Mouse (Mus musculus): Measurements from ENCODE around the gene Taf3.

Gene Taf3

GRCm38 (mm10) chr2:10048461-10048860 lies at the start of gene Taf3:
Gene Taf3, minus strand, starts transcription at chr2:10048596.
- peak; percentile 92 for DNase-seq (ENCODE audit: low spot score)

- DNase-seq (ENCODE audit: low spot score): no peak
Measured at GRCm38 (mm10) chr2:10094327-10095100, 46.1 kb upstream of the Taf3 start.

GRCm38 (mm10) chr2:10087256-10087850 lies 39.0 kb upstream of the Taf3 start:
- DNase-seq (ENCODE audit: low spot score): no peak

GRCm38 (mm10) chr2:10082737-10083136 lies 34.3 kb upstream of the Taf3 start:
- DNase-seq (ENCODE audit: low spot score): no peak

- no peak for DNase-seq (ENCODE audit: low spot score)
Measured at GRCm38 (mm10) chr2:10081453-10082080, 33.2 kb upstream of the Taf3 start.

- peak; percentile 96 for DNase-seq (ENCODE audit: low spot score)
Measured at GRCm38 (mm10) chr2:10080310-10081010, 32.1 kb upstream of the Taf3 start, which contains the start of the genes Atp5c1 and Kin. Gene Atp5c1, minus strand, starts transcription at chr2:10080510. Gene Kin, plus strand, starts transcription at chr2:10080593.

- no peak for DNase-seq (ENCODE audit: low spot score)
Measured at GRCm38 (mm10) chr2:10079745-10080309, 31.4 kb upstream of the Taf3 start.

- no peak for DNase-seq (ENCODE audit: low spot score)
Measured at GRCm38 (mm10) chr2:10076675-10077074, 28.3 kb upstream of the Taf3 start.

- DNase-seq (ENCODE audit: low spot score): no peak
Measured at GRCm38 (mm10) chr2:10074470-10074869, 26.1 kb upstream of the Taf3 start.

- DNase-seq (ENCODE audit: low spot score): no peak
Measured at GRCm38 (mm10) chr2:10071751-10072150, 23.4 kb upstream of the Taf3 start.

GRCm38 (mm10) chr2:10058836-10059235 lies 10.4 kb upstream of the Taf3 start:
- no peak for DNase-seq (ENCODE audit: low spot score)

GRCm38 (mm10) chr2:10051996-10052395 lies 3.6 kb upstream of the Taf3 start:
- no peak for DNase-seq (ENCODE audit: low spot score)

GRCm38 (mm10) chr2:10050878-10051277 lies 2.5 kb upstream of the Taf3 start:
- DNase-seq (ENCODE audit: low spot score): no peak

GRCm38 (mm10) chr2:10049456-10049855 lies 1.1 kb upstream of the Taf3 start:
- no peak for DNase-seq (ENCODE audit: low spot score)

GRCm38 (mm10) chr2:10047758-10048436 lies 499 bp downstream of the Taf3 start:
- DNase-seq (ENCODE audit: low spot score): peak; percentile 23

GRCm38 (mm10) chr2:10034976-10035375 lies 13.4 kb downstream of the Taf3 start:
- DNase-seq (ENCODE audit: low spot score): no peak

- no peak for DNase-seq (ENCODE audit: low spot score)
Measured at GRCm38 (mm10) chr2:10033684-10034083, 14.7 kb downstream of the Taf3 start.

GRCm38 (mm10) chr2:10029755-10030154 lies 18.6 kb downstream of the Taf3 start:
- DNase-seq (ENCODE audit: low spot score): no peak

GRCm38 (mm10) chr2:10024264-10024663 lies 24.1 kb downstream of the Taf3 start:
- DNase-seq (ENCODE audit: low spot score): no peak

GRCm38 (mm10) chr2:10021296-10021695 lies 27.1 kb downstream of the Taf3 start:
- DNase-seq (ENCODE audit: low spot score): no peak

- no peak for DNase-seq (ENCODE audit: low spot score)
Measured at GRCm38 (mm10) chr2:10014951-10015635, 33.3 kb downstream of the Taf3 start.
